Mouse (Mus musculus) liver, embryonic 12.5 days (tissue): ENCODE data around the gene Rbfox1. TPM values are rescaled to one million over a fixed set of nuclear protein-coding genes. Genes with fewer than 3 reads are reported as not detected.

ENCODE experiments used
- ATAC-seq: fragments of 200-750 bp; cut with Nextera tagmentation; 2 replicates; pipeline ENCODE4 v1.8.0; 2017; ENCODE audit warnings: moderate number of reproducible peaks, mild to moderate bottlenecking, moderate library complexity
- H3K27ac ChIP-seq: fragments of 300-500 bp; sonication (generic); 2 replicates; pipeline ENCODE4 v1.5.1; 2016; ENCODE audit warnings: mild to moderate bottlenecking
- H3K27me3 ChIP-seq: fragments of 300-500 bp; sonication (generic); replicated peaks from 2 replicates; pipeline ENCODE4 v1.6.1; 2016; ENCODE audit warnings: mild to moderate bottlenecking, moderate library complexity
- H3K36me3 ChIP-seq: fragments of 300-500 bp; sonication (generic); 2 replicates; pipeline ENCODE4 v1.6.1; 2016; ENCODE audit warnings: mild to moderate bottlenecking, moderate library complexity
- H3K4me1 ChIP-seq: fragments of 300-500 bp; sonication (generic); 2 replicates; pipeline ENCODE4 v1.6.1; 2016
- H3K4me2 ChIP-seq: fragments of 300-500 bp; sonication (generic); 2 replicates; pipeline ENCODE4 v1.6.1; 2016; ENCODE audit warnings: mild to moderate bottlenecking, moderate library complexity
- H3K4me3 ChIP-seq: fragments of 300-500 bp; sonication (generic); 2 replicates; pipeline ENCODE4 v1.5.1; 2016; ENCODE audit warnings: mild to moderate bottlenecking, moderate library complexity
- H3K9ac ChIP-seq: fragments of 300-500 bp; sonication (generic); 2 replicates; pipeline ENCODE4 v1.6.1; 2016; ENCODE audit warnings: mild to moderate bottlenecking, moderate library complexity
- H3K9me3 ChIP-seq: fragments of 300-500 bp; sonication (generic); replicated peaks from 2 replicates; pipeline ENCODE4 v1.6.1; 2016; ENCODE audit warnings: mild to moderate bottlenecking, moderate library complexity
- WGBS: fragments of 180-500 bp; shearing (Covaris S2); methylation state at CpG from one replicate; pipeline ENCODE4 v1.1.7; 2016; ENCODE audit not compliant: insufficient replicate concordance; 5-methylcytosine and 5-hydroxymethylcytosine counted together
- polyA plus RNA-seq: library from polyadenylated mRNA; unstranded; fragments of >200 nt; fragmentation: Nextera tagmentation; extraction: Ambion mirVana; gene quantifications from 2 replicates; pipeline ENCODE4 v1.2.1, GENCODE M21; 2016

Gene Rbfox1
- polyA plus RNA-seq, 1 experiment from 2014 or later: 0.21 TPM

- ATAC-seq: no peak
- no peak overlapping the region for H3K27ac ChIP-seq
- no peak overlapping the region for H3K4me3 ChIP-seq
- H3K27me3 ChIP-seq: no peaks in the 10 kb centered on the region
- no peak overlapping the region for H3K4me2 ChIP-seq
- WGBS: 52% methylated on average over 4 of the region's 4 CpGs
- H3K36me3 ChIP-seq: no peaks in the 10 kb centered on the region
- H3K9me3 ChIP-seq: no peaks in the 10 kb centered on the region
- no peak overlapping the region for H3K9ac ChIP-seq
- H3K4me1 ChIP-seq: no peaks in the 10 kb centered on the region
Observed at GRCm38 (mm10) chr16:5997136-5997535, 112.0 kb downstream of the Rbfox1 start.

DNA sequence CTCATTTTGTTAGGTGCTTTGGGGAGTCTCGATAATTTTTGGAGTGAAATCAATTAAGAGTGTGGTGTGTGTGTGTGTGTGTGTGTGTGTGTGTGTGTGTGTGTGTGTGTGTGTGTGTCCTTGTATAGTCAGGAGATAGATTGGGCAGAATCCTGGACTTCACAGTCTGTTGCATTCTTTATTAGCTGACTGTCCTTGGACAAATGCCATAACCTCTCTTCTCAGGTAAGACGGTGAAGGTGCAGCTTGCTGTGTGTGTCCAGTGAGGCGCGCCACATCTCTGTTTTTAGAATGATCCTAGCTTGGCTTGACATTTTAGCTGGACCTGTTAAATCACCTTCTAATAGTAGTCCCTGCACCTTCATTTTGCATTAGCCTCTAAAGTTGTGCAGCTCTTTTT lies 112.5 kb downstream of the Rbfox1 start:
- Histone ChIP-seq H3K4me3 (no peak overlapping the region), H3K4me2 (no peak overlapping the region), H3K27ac (no peak overlapping the region), H3K36me3 (no peaks in the 10 kb centered on the region), H3K9me3 (no peaks in the 10 kb centered on the region), H3K4me1 (no peaks in the 10 kb centered on the region), H3K27me3 (no peaks in the 10 kb centered on the region), H3K9ac (no peak overlapping the region)
- ATAC-seq: no peak
- WGBS: 73% methylated on average over 4 of the region's 4 CpGs

DNA sequence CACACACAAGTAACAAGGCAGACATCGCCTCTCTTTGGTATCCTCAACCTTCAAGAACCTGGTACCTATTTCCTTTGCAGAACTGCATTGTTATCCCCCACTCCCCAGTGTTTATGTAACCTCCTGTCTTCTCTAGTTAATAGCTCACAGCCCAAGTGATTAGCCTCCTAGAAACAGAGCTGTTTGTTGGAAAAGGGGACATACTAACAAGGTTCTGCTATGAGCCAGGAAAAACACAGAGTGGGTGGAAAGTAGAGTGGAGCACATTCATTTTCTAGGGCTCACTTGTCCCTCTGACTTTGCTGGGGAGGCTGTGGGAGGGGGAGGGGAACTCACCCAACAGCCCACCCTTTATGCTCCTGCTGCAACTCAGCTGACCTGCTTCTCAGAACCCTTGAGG lies 114.9 kb downstream of the Rbfox1 start:
- H3K4me1 ChIP-seq: no peaks in the 10 kb centered on the region
- H3K27me3 ChIP-seq: no peaks in the 10 kb centered on the region
- ATAC-seq: no peak
- no peak overlapping the region for H3K9ac ChIP-seq
- no peak overlapping the region for H3K27ac ChIP-seq
- H3K9me3 ChIP-seq: no peaks in the 10 kb centered on the region
- no peak overlapping the region for H3K4me3 ChIP-seq
- WGBS: 32% methylated on average over 1 of the region's 1 CpGs
- no peaks in the 10 kb centered on the region for H3K36me3 ChIP-seq
- no peak overlapping the region for H3K4me2 ChIP-seq

DNA sequence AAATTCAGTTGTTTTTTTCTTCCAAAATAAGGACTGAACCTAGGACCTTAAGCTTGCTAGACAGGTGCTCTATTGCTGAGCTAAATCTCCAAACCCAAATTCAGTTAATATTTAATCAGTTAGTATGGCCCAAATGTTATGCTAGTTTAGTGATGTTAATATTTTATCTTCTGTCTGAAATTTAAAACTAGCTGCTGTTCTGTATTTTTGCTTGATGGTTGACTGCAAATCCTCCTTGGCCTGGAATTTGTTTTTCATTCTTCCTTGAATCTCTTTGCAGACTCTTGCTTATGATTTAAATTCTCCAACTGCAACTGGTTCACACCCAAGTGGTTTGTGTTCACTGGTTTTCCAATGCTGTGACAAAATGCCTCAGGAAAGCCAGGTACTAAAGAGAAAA lies 121.8 kb downstream of the Rbfox1 start:
- Histone ChIP-seq H3K9ac (no peak overlapping the region), H3K4me2 (no peak overlapping the region), H3K4me3 (no peak overlapping the region), H3K27ac (no peak overlapping the region), H3K4me1 (no peaks in the 10 kb centered on the region), H3K9me3 (no peaks in the 10 kb centered on the region), H3K27me3 (no peaks in the 10 kb centered on the region), H3K36me3 (no peaks in the 10 kb centered on the region)
- no peak for ATAC-seq

DNA sequence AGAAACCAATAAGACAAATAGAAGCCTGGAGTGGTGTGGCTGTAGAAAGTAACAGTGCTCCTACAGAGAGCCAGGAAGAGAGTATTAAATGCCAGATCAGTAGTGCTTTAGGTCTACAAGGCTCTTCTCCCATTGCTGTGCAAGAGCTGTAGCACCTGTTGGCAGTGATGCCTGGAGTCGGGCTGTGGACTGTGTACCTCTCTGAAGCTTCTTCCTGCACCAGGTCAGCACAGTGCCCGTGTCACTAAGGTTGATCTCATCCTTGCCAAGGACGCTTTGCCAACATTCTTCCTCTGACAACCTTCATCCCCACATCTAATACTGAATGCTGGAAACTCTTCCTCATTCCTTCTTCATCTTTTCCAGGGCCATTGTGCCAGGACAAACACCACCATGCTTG lies 127.7 kb downstream of the Rbfox1 start:
- Histone ChIP-seq H3K27me3 (no peaks in the 10 kb centered on the region), H3K4me2 (no peak overlapping the region)
- 61% methylated on average over 3 of the region's 3 CpGs for WGBS

GRCm38 (mm10) chr16:6018639-6019038 lies 133.5 kb downstream of the Rbfox1 start:
- no peaks in the 10 kb centered on the region for H3K27me3 ChIP-seq
- no peaks in the 10 kb centered on the region for H3K4me1 ChIP-seq
- H3K4me3 ChIP-seq: no peak overlapping the region
- H3K36me3 ChIP-seq: no peaks in the 10 kb centered on the region
- WGBS: 29% methylated on average over 5 of the region's 5 CpGs
- no peak overlapping the region for H3K9ac ChIP-seq
- H3K4me2 ChIP-seq: no peak overlapping the region
- H3K27ac ChIP-seq: no peak overlapping the region
- no peaks in the 10 kb centered on the region for H3K9me3 ChIP-seq
- ATAC-seq: no peak

More for the DNA sequence above, 127.7 kb downstream of the Rbfox1 start:
- no peaks in the 10 kb centered on the region for H3K36me3 ChIP-seq
- no peak overlapping the region for H3K4me3 ChIP-seq
- no peaks in the 10 kb centered on the region for H3K4me1 ChIP-seq
- no peak overlapping the region for H3K27ac ChIP-seq
- H3K9ac ChIP-seq: no peak overlapping the region
- no peak for ATAC-seq
- H3K9me3 ChIP-seq: no peaks in the 10 kb centered on the region

- Histone ChIP-seq H3K4me3 (no peak overlapping the region), H3K27me3 (no peaks in the 10 kb centered on the region), H3K27ac (no peak overlapping the region), H3K4me1 (no peaks in the 10 kb centered on the region), H3K9ac (no peak overlapping the region), H3K4me2 (no peak overlapping the region), H3K36me3 (no peaks in the 10 kb centered on the region), H3K9me3 (no peaks in the 10 kb centered on the region)
- ATAC-seq: no peak
- 15% methylated on average over 1 of the region's 1 CpGs for WGBS
Observed at GRCm38 (mm10) chr16:6019361-6019760, 134.2 kb downstream of the Rbfox1 start.

DNA sequence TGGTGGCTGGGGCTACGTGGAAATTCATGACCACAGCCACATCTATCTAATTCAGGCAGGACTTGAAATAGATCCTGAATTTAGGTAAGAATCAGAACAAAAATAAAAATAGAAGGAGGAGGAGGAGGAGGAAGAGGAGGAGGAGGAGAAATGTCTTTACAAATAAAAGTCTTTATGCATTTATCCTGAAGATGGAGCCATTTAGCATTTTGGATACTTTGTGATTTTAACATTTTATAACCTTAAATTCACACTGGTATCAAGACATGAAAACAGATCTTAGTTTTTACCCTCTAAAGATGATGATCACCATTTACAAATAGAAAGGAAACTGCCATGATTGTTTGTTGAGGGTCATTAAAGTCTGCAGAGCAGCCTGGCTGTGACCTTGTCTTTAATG lies 146.1 kb downstream of the Rbfox1 start:
- H3K9ac ChIP-seq: no peak overlapping the region
- ATAC-seq: no peak
- no peaks in the 10 kb centered on the region for H3K36me3 ChIP-seq
- H3K4me2 ChIP-seq: no peak overlapping the region
- H3K27me3 ChIP-seq: no peaks in the 10 kb centered on the region
- WGBS: 39% methylated on average over 1 of the region's 1 CpGs
- H3K27ac ChIP-seq: no peak overlapping the region
- no peak overlapping the region for H3K4me3 ChIP-seq
- H3K9me3 ChIP-seq: no peaks in the 10 kb centered on the region
- H3K4me1 ChIP-seq: no peaks in the 10 kb centered on the region

GRCm38 (mm10) chr16:6032563-6032962 lies 147.4 kb downstream of the Rbfox1 start:
- no peaks in the 10 kb centered on the region for H3K36me3 ChIP-seq
- no peaks in the 10 kb centered on the region for H3K4me1 ChIP-seq
- ATAC-seq: no peak
- no peaks in the 10 kb centered on the region for H3K27me3 ChIP-seq
- WGBS: 69% methylated on average over 7 of the region's 7 CpGs
- H3K4me3 ChIP-seq: no peak overlapping the region
- no peak overlapping the region for H3K27ac ChIP-seq
- no peaks in the 10 kb centered on the region for H3K9me3 ChIP-seq
- H3K4me2 ChIP-seq: no peak overlapping the region
- no peak overlapping the region for H3K9ac ChIP-seq

DNA sequence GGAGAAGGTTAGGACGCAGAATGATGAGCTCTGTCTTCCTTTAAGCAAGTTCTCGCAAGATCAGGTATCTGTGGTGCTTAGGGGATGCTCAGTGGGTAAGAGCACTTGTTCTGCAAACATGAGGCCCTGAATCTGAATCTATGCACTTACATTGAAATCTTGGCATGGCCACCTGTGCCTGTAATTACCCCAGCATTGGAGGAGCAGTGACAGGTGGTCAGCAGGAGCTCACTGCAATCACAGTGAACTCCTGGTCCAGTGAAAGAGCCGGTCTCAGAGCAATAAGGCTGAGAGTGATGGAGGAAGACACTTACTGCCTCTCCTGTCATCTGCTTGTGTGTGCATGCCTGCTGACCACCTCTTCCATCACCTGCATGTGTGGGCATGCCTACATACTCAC lies 149.7 kb downstream of the Rbfox1 start:
- no peaks in the 10 kb centered on the region for H3K36me3 ChIP-seq
- no peak overlapping the region for H3K4me2 ChIP-seq
- no peak overlapping the region for H3K27ac ChIP-seq
- H3K4me3 ChIP-seq: no peak overlapping the region
- ATAC-seq: no peak
- no peak overlapping the region for H3K9ac ChIP-seq
- no peaks in the 10 kb centered on the region for H3K9me3 ChIP-seq
- H3K27me3 ChIP-seq: no peaks in the 10 kb centered on the region
- WGBS: 67% methylated on average over 3 of the region's 3 CpGs
- no peaks in the 10 kb centered on the region for H3K4me1 ChIP-seq

DNA sequence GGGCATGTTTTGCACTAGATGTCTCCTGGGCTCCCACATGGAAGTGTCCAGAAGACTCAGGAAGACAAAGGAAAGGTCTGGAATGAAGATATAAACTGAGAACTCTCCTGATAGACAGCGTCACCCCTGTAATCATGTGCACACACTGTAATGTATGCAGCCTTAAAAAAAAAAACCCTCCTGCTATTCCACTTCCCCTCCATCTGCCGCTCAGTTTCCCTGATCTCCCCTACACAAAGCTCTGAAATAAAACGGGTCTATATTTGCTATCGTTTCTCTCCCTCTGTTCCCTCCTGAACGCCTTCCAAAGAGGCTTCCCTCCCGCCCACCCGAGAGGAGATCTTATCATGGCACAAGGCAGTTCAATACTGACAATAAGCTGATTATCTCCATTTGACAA lies 151.9 kb downstream of the Rbfox1 start:
- Histone ChIP-seq H3K9ac (no peak overlapping the region), H3K4me3 (no peak overlapping the region), H3K36me3 (no peaks in the 10 kb centered on the region), H3K27me3 (no peaks in the 10 kb centered on the region), H3K4me2 (no peak overlapping the region), H3K4me1 (no peaks in the 10 kb centered on the region), H3K27ac (no peak overlapping the region), H3K9me3 (no peaks in the 10 kb centered on the region)
- 62% methylated on average over 7 of the region's 7 CpGs for WGBS
- ATAC-seq: no peak

GRCm38 (mm10) chr16:6042766-6043165 lies 157.6 kb downstream of the Rbfox1 start:
- Histone ChIP-seq H3K36me3 (no peaks in the 10 kb centered on the region), H3K9me3 (no peaks in the 10 kb centered on the region), H3K9ac (no peak overlapping the region), H3K4me1 (no peaks in the 10 kb centered on the region), H3K4me3 (no peak overlapping the region), H3K27ac (no peak overlapping the region), H3K27me3 (no peaks in the 10 kb centered on the region), H3K4me2 (no peak overlapping the region)
- ATAC-seq: no peak
- 59% methylated on average over 3 of the region's 3 CpGs for WGBS

DNA sequence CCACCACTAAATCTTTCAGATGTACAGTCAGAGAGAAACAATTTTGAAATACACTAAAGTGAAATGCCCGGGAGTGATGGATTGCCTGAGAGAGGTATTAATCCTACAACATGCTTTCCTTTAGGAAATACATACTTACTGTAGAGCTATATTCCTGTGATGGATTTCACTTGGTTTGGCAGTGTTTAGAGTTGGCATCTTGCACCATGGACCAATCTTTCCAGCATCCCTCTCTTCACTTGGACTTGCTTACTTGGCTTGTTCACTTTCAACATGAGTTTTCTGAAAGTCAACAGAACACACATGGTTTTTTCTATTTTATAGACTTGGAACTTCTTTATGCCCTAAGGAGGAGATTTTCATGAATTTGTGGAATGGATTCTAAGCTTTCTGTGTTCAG lies 163.4 kb downstream of the Rbfox1 start:
- Histone ChIP-seq H3K27me3 (no peaks in the 10 kb centered on the region), H3K4me3 (no peak overlapping the region), H3K9ac (no peak overlapping the region), H3K4me2 (no peak overlapping the region), H3K4me1 (no peaks in the 10 kb centered on the region), H3K36me3 (no peaks in the 10 kb centered on the region), H3K9me3 (no peaks in the 10 kb centered on the region), H3K27ac (no peak overlapping the region)
- ATAC-seq: no peak
- WGBS: 65% methylated on average over 1 of the region's 1 CpGs
